Mouse (Mus musculus) c-Kit-positive CD71-positive TER-119-positive erythroid progenitor cells, embryonic 14.5 days (primary cell): Measurements from ENCODE around the gene Cbx5.
"Not testable (repeated sequence)": the region's sequence is repeated elsewhere in the genome, so short reads cannot be mapped to it uniquely, and the experiment has no call there.

Experiments
- DNase-seq: peaks from one replicate; pipeline ENCODE4 v3.0.0-alpha.2; 2013; ENCODE audit warnings: low spot score

Gene Cbx5

DNA sequence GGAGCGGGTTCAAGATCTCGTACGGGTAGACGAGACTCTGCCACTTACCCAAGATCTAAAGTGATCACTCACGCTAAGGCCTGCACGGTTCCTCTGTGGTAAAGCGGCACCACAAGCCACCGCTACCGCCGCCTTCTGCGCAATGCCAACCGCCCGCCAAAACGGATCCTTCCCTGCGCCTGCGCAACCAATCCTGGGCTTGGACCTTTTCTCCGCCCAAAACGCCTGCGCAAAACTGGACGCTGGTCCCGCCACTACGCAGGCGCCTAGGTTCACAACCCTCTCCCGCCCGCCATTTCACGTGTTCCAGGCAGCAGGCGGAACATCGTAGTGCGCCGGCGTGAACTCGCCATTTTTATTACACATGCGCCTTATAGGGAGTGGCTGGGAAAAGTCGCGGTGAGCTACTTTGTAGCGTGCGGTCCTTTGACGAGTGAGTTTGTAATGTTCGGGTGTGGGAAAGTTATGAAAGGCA, at the start of gene Cbx5:
Gene Cbx5 (minus strand): TSS at position 132 of the 475 bp plus-strand sequence.
- peak; percentile 90 for DNase-seq

DNA sequence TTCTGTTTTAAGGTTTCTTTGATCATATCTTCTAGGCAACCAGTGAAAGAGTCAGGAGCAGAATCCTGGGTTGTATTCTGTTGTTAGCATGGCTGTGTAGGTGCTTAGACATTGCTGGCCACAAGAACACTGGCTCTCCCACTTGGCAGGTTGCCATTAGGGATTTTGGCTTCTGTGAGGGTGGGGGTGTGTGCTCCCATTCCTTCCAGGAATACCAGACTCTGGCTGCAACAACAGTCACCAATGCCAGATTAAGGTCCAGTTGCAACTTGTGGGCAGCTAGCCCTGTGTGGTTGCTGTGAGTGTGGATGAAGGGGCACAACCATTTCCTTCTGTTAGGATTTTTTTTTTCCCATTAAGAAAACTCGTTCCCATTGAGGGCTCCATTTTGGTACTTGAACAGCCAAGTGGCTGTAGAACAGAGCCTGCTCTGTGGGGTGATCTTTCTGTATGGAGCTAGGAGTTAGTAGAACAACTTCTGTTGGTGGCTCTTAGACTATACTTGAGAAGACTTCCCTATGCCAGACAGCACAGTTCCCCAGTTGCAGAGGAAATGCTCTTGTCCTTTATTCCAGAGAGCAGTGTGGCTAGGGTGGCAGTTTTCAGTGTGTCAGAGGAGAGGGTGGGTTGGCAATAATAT, 46.3 kb upstream of the Cbx5 start:
- no peak for DNase-seq

DNA sequence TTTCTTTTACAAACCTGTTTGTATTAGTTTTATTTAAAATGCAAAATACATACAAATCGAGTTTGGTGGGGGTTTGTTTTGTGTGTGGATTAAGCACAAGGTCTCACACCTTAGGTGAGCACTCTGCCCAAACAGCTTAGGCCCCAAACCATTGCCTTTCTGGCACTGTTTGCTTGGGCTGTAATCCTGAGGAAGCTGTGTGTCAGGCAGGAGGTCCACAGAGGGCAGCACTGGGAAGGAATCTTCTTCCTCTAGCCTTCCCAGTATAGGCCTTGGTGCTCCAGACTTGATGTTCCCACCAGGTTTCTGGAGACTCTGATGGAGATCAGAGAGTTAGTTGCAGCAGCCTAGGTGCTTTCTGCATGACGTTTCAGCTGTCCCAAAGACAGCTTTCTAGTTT, 45.0 kb upstream of the Cbx5 start:
- DNase-seq, result no peak

DNA sequence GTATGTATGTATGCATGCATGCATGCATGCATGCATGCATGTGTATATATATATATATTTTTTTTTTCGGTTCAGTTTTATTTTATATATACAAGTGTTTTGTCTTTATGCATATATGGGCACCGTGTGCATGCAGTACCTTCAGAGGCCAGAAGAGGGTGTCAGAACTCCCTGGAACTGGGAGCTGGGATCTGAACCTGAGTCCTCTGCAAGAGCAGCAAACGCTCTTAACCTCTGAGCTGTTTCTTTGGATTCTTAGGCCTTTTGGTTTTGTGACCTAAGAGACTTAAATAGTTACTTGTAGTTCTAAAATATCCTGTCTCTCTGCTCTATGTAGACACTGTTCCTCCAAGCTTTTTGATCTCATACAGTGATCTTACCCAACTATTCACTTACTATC, 44.5 kb upstream of the Cbx5 start:
- DNase-seq, result no peak

DNA sequence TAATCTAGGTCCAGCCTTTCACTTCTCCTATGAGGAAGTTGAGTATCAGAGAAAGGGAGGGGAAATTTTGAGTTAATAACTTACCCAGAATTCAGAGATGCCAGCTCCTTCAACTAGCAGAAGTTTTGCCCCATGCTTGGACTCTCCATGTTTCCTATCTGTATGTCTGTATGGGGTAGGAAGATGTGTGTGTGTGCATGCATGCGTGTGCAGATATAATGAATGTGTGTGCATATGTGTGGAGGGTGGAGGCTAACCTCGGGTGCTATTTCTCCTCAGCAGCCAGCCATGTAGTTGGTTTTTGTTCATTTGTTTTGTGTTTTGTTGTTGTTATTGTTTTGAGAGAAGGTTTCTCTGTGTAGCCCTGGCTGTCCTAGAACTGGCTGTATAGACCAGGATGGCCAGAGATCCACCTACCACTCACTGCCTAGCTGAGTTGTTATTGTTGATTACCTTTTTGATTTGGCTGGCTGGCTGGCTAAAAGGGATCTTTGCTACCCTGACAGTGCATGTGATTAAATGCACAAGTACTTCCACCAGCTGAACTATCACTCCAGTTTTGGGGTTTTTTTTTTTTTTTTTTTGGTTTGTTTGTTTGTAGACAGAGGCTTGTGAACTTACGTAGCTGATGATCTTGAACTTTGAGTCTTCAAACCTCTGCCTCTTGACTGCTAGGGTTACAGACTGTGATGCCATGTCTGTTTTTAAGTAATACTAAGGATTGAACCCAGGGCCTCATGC, 42.0 kb upstream of the Cbx5 start:
- DNase-seq, result no peak

DNA sequence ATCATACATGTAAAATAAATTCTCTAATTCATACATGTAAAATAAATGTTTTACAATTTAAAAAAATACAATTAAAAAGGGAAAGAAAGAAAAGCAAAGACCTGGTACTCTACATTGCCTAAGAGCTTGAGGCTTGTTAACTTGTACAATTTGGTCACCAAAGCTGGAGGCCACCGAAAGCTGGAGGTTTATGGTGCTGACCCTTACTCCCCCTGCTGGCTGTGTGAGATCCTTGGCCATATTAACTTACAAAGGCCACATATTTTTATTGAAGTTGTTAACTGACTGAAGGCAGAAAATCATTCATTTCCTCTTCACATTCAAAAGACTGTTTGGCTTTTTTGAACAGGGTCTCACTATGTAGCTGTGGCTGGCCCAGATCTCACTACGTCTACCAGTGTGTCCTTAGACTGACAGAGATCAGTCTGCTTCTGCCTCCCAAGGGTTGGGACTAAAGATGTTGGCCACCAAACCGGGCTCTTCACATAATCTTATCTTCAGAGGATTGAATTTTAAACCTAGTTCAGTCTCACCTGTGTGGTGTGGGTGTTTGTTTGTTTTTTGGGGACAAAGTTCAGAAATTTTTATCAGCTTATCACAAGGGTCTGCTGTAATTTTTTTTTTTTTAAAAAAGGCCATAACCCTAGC, 41.3 kb upstream of the Cbx5 start:
- peak; percentile 73 for DNase-seq

DNA sequence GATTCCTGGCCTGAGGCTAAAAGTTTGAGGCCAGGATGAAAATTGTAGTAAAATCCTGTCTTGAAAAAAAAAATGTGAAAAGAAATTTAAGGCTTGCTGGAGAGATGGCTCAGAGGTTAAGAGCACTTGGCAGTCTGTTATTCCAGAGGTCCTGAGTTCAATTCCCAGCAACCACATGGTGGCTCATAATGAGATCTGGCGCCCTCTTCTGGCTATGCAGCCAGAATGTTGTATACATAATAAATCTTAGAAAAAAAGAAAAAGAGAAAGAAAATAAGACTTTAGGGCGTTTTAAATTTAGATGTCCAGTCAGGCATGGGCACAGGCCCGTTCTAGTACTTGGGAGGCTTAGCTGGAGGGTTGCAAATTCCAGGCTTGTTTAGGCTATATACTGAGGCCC, 40.1 kb upstream of the Cbx5 start:
- no peak for DNase-seq

DNA sequence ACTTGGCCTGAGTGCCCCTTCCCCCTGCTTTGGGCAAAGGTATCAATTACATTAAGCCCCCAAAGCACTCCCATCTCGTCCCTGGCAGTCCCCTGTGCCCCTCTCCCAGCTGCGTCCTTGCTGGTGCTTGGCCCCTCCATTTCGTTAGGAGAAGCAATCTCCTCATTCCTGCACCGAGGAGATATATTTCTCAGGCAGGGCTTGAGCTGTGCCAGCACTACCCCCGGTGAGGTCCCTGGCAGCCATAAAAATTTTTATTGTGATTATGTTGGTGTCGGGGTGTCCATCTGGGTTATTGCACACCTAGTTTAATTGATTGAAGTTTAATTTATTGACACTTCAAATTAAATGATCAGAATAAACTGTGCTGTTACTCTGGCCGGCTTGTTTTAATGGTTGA, 38.3 kb upstream of the Cbx5 start:
- DNase-seq, result no peak

DNA sequence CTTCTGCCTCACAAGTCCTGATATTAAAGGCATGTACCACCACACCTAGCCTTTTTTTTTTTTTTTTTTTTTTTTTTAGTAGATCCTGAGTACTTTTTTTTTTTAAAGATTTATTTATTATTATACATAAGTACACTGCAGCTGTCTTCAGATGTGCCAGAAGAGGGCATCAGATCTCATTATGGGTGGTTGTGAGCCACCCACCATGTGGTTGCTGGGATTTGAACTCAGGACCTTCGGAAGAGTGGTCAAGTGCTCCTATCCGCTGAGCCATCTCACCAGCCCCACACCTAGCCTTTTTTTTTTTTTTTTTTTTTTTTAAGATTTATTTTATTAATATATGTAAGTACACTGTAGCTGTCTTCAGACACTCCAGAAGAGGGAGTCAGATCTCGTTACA, 36.3 kb upstream of the Cbx5 start:
- DNase-seq, result not testable (repeated sequence)

DNA sequence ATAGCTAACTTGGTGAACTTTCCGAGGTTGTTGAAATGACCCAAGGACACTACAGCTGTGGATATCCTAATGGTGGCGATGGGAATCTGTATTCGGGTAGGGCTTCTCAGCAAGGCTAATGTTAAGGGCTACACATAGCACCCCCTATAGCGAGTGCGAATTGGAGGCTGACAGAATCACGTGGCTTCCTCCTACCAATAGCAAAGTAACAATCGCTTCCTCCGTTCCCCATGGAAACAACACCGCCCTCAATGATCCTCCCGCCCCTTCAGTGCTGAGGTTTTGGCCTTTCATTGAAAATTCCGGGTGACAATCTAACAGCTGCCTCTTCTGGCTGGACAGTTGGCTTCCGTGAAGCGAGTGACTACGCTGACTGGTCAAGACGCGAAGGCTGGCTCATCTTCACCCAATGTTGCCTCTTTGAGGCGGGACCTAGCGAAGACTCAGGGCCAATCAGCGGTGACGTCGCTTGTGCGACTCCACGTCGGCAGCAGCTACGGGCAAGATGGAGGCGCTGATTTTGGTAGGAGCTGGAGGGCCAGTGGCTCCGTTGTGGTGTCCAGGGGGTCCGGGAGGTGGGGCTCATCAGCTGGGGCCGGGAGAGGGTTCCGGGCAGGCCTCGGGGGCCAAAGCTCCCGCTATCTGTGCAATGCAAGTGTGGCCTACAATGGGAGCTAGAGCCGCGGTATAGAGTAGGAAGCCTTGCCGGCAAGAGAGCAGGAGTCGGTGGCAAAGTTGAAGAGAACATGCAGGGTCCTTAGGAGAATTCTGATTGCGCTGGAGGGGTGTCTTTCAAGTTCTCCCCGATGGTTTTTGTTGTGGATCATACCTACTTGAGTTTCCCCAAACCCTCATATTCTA, 33.0 kb upstream of the Cbx5 start, which contains the start of gene Copz1:
Gene Copz1 (plus strand): TSS at position 296 of the 861 bp plus-strand sequence.
- DNase-seq, result peak; percentile 98

DNA sequence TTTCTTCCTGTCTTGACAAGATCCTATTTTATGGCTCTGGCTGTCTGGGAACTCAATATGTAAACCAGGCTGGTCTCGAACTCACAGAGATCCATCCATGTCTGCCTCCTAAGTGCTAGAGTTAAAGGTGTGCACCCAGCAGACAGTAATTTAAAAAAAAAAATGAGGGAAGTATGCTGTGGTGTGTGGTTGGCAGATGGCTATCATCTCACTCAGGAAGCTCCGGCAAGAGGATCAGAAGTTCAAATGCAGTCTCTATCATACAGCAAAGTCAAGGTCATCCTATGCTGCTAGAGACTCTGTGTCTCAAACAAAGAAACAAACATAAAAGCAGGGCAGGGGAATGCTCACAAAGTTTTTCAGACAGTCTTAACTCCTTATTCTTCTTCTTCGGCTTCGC, 29.3 kb upstream of the Cbx5 start:
- no peak for DNase-seq

DNA sequence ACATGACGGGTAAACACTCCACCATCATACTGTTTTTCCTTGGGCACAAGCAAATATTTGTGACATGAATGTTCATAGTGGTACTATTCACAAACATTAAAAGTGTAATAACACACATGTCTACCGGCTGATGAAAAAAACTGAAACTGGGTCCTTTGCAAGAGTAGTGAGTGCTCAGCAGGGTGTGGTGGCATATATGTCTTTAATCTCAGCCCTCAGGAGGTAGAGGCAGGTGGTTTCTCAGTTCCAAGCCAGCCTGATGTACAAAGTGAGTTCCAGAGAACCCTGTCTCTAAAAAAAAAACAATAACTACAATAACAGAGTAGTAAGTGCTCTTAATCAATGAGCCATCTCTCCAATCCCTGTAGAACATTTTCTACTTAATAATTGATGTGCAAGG, 25.2 kb upstream of the Cbx5 start:
- no peak for DNase-seq

DNA sequence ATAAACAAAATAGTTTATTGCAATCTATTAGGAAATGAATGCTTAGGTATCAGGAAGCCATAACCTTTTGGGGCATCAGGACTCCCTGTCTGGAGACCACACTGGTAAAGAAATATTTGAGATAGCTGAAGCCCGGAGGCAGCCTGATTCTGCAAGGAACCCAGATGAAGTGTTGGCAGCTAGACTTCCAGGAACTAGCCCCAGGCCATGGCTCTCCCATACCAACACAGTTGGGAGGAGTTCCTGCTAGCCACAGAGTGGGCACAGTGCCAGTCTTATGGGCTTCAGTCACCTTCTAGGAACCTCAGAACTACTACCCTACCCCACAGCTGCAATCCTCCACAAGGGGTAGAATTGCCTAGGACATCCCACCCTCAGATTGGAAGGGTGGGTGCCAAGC, 20.4 kb upstream of the Cbx5 start:
- no peak for DNase-seq

DNA sequence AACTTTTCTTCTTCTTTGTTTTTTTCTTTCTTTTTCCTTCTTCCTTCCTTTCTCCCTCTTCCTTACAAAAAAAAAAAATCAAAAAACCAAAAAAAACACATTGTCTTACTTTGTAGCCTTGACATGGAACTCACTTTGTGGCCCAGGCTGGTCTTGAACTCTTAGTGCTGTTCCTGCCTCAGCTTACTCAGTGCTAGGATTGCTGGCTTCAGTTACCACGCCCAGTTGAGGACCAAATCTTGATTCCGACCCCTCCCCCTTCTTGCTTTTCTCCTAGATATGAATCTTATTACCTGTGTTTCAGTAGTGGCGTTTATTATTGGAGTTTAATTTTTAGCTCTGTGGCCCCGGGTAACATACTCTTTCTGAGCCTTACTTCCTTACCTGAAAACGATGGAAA, 19.5 kb upstream of the Cbx5 start:
- no peak for DNase-seq

DNA sequence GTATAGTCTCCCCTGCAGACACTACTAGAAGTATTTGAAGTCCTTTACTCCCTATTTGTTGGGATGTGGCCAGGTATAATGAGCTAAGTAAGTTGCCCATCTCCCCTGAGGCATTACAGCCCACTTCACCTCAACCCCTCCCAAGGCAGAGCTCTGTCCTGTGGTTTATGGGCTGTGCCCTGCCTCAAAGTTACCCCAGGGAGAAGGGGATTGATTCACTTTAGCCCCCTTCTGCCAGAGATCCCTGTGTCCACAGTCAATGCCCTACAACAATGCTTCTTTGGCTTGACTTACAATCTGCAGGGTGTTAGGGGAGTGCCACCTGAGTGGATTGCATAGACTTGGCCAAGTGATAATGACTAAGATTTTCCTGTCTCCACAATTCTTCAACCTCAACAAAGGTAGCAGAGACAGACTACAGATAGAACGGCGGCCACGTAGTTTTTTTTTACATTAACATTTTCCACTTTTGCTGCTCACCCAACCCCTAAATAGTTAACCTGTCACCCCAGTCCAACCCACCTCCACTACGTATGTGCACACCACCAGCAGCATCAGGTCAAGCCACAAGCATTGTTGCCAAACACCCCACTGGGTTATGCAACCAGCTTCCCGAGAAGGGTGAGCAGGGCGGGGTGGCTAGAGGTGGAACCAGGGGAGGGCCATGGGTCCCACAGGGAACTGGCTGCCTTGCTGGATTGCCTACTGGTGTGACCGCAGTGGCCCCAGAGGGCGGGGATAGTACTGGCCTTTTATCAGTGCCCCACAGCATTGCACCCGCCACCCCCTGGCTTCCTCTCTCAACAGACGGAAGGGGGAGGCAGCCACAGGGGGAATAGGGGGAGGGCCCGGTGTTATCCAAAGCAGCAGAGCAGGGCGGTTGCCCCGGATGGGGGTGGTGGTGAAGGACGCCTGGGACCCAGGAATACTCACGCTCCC, 18.4 kb upstream of the Cbx5 start, which contains the start of gene Nfe2:
Gene Nfe2 (minus strand): TSS at position 614 of the 939 bp plus-strand sequence.
- DNase-seq, result peak; percentile 98

DNA sequence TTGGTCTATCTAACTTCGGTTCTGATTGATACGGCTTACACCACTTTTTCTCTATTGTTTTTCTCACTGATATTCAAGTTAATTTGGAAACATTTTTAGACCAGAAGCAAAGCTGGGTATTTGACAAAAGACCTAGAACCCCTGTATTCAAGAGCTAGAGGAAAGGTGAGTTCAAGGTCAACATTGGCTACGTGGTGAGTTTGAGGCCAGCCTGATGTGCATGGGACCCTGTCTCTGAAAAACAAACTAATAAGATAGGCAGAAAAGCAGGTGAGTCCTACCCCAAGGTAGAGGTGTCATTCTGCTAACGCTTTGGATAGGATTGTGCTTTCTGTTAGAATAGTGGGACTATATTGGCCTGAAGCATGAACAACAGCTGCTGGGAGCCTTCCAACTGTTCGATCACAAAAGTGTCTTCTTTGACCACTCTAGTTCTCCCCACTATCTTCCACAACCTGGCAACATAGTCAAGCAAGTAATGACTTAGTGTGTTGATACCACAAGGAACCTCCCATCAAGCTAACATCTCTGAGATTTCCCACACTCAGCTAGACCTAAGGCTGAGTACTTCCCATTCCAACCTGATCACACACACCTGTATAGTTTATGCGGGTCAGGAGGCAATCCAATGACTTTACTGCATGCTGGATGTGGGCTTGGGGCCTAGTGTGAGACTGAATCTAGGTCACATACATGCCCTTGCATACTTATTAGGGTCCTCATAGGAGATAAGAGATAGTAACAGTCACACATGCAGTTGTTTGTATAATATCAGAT, 16.8 kb upstream of the Cbx5 start:
- DNase-seq, result no peak

DNA sequence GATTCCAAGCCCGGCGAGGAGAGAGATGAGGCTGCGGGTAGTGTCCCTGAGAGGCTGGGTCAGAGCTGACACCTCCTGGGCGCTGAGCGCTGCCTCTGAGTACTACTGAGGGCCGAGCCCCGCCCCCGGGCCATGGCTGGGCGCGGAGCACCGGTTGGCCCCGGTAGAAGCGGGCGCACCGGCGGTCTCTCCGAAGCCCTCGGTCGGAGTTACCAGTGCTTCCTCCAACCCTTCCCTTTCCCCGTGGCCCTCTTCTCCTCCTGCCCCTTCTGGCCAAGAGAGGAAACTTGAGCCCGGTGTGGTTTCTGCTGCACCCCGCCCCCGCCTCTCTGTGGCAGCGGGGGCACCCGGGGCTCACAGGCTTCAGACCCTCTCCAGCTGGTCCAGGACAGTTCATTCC, 15.6 kb upstream of the Cbx5 start:
- no peak for DNase-seq

DNA sequence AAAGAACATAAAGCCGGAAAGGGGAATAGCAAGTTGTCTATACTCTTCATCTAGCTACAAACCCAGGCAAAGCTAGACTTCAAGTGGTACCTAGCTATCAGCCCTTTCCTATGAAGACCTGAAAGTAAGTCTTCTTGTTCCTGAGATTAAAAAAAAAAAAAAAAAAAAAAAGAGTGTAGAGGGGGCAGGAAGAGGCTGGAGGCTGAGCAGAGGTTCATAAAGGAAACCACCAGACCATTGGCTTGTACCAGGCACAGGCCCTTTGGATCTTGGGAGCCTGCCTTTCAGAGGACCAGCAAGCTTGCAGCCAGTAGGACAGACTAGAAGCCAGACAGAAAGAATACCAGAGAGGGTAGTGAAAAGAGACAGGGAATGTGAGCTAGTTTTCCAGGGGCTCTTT, 13.7 kb upstream of the Cbx5 start:
- no peak for DNase-seq

DNA sequence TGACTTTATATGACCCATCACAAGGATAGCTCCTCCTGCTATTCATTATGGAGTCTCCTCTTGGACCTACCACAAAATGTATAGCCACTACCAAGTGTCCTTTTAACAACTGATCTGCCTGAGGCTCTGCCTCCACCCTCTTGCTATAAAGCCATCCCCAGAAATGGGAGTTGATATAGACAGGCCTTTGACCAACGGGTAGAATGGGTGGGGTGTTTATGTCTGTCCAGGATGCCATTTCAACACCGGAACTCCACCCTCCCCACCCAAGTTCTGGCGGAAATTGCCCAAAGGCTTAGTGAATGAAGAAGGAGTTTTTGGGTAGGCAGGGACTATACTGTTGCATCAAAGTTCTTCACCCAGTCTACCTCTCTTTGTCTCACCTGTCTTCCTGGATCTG, 13.0 kb upstream of the Cbx5 start:
- DNase-seq, result no peak

DNA sequence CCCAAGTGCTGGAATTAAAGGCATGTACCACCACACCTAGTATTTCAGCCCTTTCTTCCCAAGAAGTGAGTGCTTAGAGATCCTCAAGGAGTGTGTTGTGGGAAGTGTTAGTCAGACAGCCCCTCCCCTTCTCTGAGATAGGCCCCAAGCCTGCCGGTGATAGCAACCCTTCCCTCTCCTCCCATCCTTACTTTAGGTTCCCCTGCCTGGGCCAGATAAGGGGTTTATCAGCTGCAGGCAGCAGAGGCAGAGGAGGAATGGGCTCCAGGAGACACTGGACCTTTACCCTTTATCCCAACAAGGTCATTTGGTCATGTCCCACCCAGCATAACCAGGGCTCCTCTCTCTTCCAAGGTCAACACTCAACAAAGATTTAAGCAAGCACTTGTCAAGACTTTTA, 12.0 kb upstream of the Cbx5 start:
- DNase-seq, result peak; percentile 92
